Mouse (Mus musculus): ENCODE data around the gene Mapkapk5.
"Not testable (repeated sequence)": the region's sequence is repeated elsewhere in the genome, so short reads cannot be mapped to it uniquely, and the experiment has no call there.

The Mapkapk5 gene

DNA sequence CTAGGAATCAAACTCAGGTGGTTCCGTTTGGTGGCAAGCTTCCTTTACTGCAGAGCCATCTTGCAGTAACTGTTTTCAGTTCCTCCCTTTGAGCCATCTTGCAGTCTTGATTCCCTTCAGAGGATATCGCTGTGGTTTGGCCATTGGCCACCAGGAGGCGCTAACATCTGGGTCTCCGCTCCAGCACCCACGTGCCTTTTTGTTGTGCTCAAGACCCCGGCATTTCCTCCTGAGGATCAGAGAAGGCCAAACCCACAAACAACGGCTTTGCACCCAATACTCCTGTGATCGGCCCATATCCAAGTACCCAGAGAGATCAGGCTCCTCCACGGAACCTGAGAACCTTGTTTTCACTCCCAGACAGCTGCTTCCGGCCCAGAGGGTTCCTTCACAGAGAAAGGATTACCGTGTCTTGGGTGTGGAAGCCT is 18.8 kb upstream of the Mapkapk5 start:
- peak; percentile 61 to 75 for DNase-seq (ENCODE audit: low spot score in 2 of 2)

- DNase-seq (ENCODE audit: low spot score in 2 of 2): no peak
Measured at GRCm38 (mm10) chr5:121562436-121562835, 16.7 kb upstream of the Mapkapk5 start.

- no peak for DNase-seq (ENCODE audit: low spot score in 2 of 2)
Measured at GRCm38 (mm10) chr5:121549196-121549595, 3.5 kb upstream of the Mapkapk5 start.

- no peak for DNase-seq (ENCODE audit: low spot score in 2 of 2)
Measured at GRCm38 (mm10) chr5:121547084-121547483, 1.4 kb upstream of the Mapkapk5 start.

- peak in 1 of 2 experiments; percentile 24 for DNase-seq (ENCODE audit: low spot score in 2 of 2)
Measured at GRCm38 (mm10) chr5:121546530-121546895, 808 bp upstream of the Mapkapk5 start.

DNA sequence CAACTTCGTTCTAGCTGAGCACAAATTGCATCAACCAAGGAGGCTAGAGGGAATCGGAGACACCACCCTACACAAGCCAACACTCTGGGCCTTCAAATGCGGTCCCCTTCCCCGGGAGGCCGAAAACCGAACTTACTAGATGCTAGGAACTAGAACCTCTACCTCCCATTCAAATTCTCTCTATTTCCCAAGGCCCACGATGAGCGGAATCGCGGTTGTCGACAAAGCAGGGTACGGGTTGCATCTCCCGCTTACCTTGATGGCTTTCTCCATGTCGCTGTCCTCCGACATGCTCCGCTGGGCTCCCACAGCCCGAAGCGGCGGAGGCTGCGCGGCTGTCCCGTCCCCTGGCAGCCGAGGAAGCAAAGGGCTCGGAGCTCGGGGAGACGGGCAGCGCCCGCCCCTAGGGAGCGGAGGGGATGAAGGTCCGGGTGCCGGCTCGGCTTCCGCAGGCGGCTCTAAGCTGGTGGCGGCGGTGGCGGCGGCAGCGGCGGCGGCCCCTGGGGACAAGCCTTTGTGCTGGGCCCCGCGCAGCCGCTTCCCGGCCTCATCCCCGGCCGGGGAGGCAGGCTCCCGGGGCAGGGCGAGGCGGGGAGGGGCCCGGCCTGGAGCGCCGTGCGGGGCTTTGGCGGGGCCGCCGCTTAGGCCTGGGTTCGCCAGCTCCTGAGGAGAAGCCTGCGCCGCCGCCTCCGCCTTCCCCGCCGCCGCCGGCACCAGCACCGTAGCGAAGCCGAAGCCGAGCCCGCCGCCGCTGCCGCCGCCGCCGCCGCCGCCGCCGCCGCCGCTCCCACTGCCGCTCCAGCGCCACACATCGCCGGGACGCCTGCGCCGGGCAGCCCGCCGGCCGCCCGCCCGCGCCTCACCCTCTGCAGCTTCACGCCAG is 554 bp downstream of the Mapkapk5 start, which contains the start of the genes Adam1a and Gm42878:
Gene Adam1a (minus strand): TSS at position 573 of the 883 bp plus-strand sequence.
Gene Gm42878 (minus strand): TSS at position 573 of the 883 bp plus-strand sequence.
- DNase-seq (ENCODE audit: low spot score in 2 of 2): peak in 1 of 2 experiments; percentile 12

DNA sequence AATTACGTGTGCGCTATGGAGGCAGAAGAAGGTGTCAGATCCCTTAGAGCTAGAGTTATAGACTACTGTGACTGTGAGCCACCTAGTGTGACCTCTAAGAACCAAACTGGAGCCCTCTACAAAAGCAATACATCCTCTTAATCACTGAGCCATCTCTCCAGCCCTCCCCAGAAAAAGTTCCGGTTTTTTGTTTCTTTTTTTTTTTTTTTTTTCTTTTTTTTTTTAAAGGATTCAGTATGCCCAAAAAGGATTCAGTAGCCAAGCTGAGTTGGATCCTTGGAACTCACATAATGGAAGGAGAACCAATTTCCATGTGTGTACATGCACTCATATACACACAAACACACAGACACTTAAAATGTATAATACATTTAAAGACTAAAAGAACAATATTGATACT is 2.3 kb downstream of the Mapkapk5 start:
- DNase-seq (ENCODE audit: low spot score in 2 of 2): no peak

- DNase-seq (ENCODE audit: low spot score in 2 of 2): no peak
Measured at GRCm38 (mm10) chr5:121541235-121541634, 4.5 kb downstream of the Mapkapk5 start.

DNA sequence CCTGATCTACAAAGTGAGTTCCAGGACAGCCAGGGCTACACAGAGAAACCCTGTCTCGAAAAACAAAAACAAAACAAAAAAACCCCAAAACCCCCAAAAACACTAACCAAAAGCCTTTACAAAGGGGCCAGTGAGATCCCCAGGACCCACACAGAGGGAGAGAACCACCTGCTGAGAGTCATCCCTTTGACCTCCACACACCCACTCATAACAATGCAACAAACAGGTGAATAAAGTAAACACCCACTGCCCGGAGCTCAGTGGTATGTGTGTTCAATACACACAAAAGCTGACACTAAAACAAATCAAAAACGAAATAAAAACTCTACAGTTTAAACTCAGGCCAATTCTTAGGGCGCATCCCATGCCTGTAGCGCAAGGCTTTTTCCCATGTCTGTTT is 5.6 kb downstream of the Mapkapk5 start:
- DNase-seq (ENCODE audit: low spot score in 2 of 2): no peak

DNA sequence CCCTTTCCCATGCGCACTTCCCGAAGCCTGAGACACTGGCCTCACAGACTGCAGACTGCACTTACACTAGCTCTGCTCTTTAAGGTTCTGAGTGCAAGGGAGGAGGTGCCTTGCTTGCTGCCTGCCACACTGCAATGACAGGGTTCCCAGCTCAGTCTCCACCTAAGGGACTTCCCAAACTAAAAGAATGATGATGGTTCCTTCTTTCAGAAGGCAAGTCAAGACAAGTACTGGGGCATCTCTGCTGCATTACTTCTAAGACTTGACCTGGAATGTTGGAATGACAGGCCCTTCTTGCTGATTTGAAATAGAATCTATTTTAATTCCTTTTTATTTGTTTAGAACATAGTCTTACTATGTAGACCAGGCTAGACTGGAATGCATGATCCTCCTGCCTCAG is 8.1 kb downstream of the Mapkapk5 start:
- DNase-seq (ENCODE audit: low spot score in 2 of 2): no peak

- DNase-seq (ENCODE audit: low spot score in 2 of 2): no peak
Measured at GRCm38 (mm10) chr5:121536921-121537555, 8.7 kb downstream of the Mapkapk5 start.

- no peak for DNase-seq (ENCODE audit: low spot score in 2 of 2)
Measured at GRCm38 (mm10) chr5:121535116-121535515, 10.6 kb downstream of the Mapkapk5 start.

- DNase-seq (ENCODE audit: low spot score in 2 of 2): no peak
Measured at GRCm38 (mm10) chr5:121534521-121534920, 11.2 kb downstream of the Mapkapk5 start.

DNA sequence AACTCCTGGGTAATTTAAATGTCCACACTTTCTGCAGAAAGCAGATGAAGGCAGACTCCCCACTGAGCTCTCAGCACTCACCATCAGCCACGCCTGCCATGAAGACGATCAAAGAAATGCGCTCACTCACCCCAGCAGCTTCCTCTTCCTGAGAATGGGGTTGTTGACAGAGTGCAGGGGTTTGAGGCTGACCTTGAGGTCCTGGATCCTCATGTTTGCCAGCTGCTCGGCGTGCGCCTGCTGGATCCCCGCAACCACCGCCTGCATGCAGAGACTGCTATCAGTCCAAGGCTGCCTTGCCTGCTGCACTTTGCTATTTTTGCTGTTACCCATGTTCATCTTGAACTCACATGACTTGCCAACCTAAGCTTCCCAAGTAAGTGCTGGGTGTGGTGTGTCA is 18.7 kb downstream of the Mapkapk5 start:
- no peak for DNase-seq (ENCODE audit: low spot score in 2 of 2)

- no peak for DNase-seq (ENCODE audit: low spot score in 2 of 2)
Measured at GRCm38 (mm10) chr5:121526526-121526925, 19.2 kb downstream of the Mapkapk5 start.

DNA sequence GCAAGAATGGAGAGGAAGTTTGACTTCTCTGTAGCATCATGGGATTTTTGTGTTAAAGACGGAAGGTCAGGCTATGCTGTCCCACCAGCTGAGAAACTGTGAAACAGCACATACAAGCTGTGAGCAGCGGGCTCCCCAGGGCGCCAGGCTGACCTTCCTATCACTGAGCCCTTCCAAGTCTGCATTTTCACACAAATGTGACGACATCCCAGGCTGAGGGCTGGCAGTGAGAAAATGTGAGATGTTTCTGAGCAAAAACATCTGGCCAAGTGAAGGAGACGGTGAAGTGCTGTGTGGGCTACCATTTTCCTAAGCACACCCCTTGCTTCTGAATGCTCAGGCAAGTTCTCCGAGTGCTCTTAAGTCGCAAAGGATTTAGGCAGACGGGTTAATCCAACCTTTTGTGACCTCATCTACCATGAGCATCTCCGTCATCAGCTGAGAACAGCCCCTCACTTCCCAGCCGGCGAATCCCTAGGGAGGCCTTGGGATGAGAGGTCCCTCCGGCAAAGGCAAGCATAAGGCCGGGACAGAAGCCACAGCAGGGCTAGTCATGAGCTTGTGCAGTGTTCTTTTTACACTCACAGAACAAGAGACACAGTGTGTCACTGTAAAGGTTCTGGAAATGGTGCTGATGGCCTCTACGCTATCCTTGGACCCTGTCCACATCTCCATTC is 19.8 kb downstream of the Mapkapk5 start:
- no peak for DNase-seq (ENCODE audit: low spot score in 2 of 2)

GRCm38 (mm10) chr5:121519758-121520157 is 25.9 kb downstream of the Mapkapk5 start:
- not testable (repeated sequence) for DNase-seq (ENCODE audit: low spot score in 2 of 2)

DNA sequence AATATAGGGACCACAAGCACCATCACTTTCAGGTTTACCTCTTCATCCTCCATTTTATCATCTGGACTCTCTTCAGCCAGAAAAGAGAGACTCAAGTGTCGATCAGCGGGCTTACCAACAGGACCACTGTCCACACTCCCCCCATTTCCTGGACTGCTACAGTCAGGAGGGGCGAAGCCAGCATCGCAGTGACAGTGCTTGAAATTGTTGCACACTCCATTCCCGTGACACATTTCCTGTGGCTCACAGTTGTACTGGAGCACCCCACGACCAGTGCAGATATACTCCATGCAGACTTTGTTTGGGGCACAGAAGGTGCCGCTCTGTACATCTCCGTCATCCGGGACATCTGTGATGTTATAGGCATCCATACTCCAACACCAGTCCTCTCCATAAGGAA is 26.7 kb downstream of the Mapkapk5 start:
- DNase-seq (ENCODE audit: low spot score in 2 of 2): no peak

DNA sequence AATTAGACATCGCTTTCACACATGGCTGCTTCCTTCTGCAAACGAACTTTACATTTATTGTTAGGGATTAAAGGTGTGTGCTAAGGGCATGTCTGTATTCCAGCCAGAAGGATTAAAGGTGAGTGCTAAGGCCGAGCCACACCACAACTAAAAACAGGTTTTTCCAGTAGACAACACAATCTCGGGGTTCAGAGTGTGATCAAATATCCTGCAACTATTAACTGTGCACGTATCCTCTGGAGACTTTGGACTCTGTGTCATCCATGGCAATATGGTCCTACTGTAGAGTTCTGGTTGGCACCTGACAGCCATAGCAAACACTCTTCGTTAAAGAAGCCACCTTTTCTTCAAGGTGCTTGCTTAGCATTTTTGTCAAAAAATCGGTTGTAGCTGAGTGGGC is 35.7 kb downstream of the Mapkapk5 start:
- no peak for DNase-seq (ENCODE audit: low spot score in 2 of 2)

DNA sequence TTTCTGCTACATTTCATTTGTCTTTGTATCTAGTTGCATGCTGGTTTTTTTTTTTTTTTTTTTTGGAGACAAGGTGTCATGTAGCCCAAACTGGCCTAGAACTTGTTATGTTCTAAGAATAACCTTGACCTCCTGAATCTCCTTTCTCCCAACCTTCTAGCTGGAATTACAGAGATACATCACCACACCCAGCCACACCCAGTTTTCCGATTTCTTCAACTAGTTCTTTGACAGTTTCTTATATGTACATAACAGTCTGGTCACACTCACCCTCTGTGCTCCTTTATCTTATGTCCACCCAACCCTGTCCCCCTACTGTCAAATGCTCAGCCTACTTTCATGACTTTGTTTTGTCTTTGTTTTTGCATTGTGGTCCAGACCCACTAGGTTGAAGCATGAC is 38.9 kb downstream of the Mapkapk5 start:
- DNase-seq (ENCODE audit: low spot score in 2 of 2): no peak

GRCm38 (mm10) chr5:121503231-121503630 is 42.5 kb downstream of the Mapkapk5 start, which contains the start of gene Adam1b:
Gene Adam1b (minus strand): TSS chr5:121503435.
- DNase-seq (ENCODE audit: low spot score in 2 of 2): no peak

GRCm38 (mm10) chr5:121501424-121501996 is 44.2 kb downstream of the Mapkapk5 start:
- not testable (repeated sequence) for DNase-seq (ENCODE audit: low spot score in 2 of 2)
